Mouse (Mus musculus) NIH3T3 (cell line): Measurements from ENCODE around the gene C1ra.
"Not testable (repeated sequence)": the region's sequence is repeated elsewhere in the genome, so short reads cannot be mapped to it uniquely, and the experiment has no call there.

Experiments used
- DNase-seq: peaks from one replicate; pipeline ENCODE4 v3.0.0-alpha.2; 2012; ENCODE audit warnings: low read depth

The C1ra gene

DNA sequence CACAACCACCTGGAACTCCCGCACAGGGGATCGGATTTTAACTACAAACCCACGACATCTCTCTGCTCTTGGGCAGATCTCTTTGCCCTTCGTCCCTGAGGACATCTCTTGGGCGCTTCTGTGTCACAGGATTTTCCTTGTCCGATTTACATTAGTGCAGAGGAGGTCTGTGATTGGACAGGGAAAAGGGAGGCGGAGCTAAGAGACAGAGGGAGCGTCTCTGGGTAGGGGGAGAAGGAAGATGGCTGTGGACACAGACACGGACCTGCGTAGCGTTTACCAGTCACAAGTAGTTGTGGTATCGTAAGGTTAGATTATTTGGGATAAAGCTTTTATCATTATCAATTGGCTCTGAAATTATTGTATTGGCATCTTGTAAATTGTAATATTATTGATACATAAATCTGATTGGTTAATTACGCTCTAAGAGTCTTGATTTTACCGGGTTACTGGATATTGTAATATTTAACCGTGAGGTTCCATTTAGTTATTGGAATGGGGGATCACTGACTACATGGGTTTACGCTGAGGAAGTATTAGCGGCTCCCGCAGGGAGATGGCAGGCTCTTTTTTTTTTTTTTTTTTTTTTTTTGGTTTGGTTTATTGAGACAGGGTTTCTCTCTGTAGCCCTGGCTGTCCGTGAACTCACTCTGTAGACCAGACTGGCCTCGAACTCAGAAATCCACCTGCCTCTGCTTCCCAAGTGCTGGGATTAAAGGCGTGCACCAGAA, 26.6 kb upstream of the C1ra start:
- no peak for DNase-seq

DNA sequence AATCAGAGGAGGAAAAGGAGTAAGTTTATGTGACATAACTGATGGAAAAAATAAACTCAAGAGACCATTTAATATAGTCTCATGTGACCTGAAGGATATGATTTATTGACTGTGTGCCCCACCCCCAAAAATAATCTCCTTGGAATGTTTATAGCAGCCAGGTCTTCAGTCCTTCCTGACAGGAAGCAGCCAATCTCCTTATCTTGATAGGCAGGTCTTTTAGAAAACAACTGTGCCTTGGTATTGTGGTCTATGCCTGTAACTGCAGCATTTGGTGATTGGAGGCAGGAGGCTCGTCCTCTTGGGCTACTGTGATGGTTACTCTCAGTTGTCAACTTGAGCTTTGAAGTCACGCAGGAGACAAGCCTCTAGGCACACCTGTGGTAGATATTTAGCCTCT, 24.7 kb upstream of the C1ra start:
- peak; percentile 52 for DNase-seq

DNA sequence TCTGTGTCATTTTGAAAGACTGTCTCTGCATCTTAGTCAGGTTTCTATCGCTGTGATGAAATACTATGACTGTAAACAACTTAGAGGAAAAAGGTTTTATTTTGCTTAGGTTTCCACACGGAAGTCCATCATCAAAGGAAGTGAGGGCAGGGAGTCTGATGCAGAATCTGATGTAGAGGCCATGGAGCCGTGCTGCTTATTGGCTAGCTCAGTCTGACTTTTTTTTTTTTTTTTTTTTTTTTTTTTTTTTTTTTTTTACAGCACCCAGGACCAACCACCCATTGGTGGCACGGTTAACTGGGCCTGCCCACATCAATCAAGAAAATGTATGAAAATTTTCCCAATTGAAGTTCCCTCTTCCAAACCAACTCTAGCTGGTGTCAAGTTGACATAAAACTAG, 23.3 kb upstream of the C1ra start:
- DNase-seq, result no peak

DNA sequence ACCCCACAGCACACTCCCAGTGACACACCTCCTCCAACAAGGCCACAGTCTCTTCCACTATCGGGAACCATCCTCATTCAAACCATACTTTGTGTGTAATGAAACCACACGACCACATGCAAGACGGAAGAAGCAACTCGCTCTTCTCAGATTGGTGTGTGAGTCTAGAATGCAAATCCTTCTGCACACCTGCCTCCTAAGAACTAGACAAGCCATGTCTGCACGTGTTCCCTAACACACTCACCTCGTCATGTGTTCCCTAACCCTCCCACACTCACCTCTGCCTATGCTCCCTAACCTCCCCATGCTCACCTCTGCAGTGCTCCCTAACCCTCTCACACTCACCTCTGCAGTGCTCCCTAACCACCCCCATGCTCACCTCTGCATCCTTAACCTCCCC, 20.8 kb upstream of the C1ra start:
- no peak for DNase-seq

DNA sequence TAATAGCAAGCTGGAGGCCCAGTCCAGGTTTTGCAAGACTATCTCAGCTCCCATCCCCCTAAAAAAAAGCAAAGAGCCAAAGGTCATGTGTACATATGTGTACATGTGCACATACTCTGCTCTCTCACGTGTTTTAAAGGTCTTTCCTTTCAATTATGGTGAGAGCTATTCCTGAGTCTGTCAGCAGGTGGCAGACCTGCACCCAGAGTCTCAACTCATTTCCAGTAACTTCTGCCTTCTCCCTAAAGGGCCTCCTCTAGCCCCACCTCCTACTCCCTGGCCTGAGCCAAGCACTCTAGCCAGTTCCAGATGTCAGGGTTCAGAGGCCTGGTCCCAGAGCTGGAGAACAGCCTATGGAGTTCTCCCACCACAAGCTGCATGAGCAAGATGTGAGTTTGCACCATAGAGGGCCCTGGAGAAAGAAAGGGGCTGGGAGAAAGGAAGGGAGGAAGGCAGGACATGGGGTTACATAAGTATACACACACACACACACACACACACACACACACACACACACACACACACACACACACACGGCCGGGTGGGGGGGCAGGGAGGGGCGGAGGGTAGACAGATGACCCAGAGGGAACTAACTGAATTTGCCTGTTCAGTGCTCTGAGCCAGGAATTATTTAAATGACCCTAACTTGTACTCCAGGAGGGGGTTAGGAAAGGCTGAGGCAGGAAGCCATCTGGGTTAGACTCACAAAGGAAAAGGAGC, 19.2 kb upstream of the C1ra start, which contains the start of gene C1rl:
C1rl (plus strand) TSS at position 272 of the 720 bp plus-strand sequence.
- DNase-seq, result peak; percentile 99

DNA sequence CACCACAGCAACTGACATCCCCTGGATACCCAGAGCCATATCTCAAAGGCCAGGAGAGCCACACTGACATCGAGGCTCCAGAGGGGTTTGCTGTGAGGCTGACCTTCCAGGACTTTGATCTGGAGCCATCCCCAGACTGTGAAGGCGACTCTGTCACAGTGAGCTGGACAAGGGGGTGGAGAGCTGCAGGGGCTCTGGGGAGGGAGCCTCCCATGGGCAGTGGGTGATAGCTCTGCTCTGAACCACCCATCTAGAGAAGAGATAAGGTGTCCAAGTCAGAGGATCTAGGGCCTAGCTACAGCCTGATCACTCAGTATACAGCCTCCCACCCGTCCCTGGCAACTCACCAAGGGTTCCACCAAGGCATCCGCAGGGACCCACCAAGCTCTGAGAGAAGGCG, 18.3 kb upstream of the C1ra start:
- DNase-seq, result peak; percentile 28

DNA sequence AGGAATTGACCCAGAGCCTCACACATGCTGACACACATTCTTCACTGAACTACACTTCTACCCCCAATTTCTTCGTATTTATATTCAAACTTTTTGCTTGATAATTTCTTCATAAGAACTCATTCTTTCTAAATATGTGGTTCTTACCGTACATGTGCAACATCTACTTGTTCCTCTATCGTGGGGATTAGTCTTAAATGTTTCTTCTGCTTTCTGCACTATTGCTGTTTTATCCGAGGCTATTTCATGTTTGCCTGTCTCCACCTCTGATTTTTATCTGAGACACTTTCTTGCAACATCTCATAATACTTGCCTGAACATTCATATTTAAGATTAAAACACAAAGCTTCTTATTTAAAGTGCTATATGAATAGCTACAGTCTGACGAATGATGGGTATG, 16.2 kb upstream of the C1ra start:
- no peak for DNase-seq

DNA sequence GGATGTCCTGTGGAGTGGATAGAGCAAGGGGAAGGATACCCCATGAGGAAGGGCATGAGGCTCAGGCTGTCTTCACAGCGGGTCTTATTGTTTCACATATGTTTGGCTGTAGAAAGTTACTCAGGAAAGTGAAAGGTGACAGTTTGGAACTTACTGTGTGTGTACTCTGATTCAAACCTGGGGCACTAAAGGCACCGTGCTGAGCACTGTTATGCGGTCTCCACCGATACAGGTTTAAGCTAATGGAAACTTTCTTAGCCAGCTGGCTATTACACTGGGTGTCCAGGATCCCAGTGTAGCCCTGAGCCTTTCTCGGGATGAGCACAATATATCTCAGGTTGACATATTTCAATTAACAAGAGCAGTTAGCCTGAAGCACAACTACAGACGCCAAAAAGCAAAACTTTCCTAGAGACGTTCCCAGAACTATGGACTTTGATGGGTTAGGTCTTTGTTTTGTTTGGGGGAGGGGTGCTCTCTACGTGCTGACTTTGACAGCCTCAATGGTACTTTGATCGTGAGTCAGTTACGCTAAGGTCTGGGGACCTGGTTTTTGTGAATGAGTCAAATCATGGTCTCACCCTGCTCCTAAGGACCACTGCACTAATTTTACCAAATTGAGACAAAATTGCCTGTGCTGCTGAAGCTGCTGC, 12.2 kb upstream of the C1ra start:
- no peak for DNase-seq

DNA sequence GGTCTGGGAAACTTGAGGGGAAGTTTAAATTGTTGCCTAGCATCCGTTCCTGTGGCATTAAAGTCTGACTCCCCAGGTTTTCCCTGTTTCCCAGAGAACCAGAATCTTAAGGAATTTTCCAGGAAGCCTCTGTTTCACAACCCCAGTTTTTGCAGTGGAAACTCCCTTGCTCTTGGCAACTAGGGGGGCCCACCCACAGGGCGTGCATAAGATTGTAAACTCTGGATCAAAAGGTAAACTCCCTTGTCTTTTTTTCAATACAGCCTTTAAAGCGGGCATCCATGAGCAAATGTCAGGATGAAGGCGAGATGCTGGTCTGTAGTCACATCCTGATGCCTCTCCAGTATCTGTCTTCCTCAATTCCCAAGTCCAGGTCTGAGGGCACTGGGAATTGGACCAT, 10.7 kb upstream of the C1ra start:
- peak; percentile 84 for DNase-seq

DNA sequence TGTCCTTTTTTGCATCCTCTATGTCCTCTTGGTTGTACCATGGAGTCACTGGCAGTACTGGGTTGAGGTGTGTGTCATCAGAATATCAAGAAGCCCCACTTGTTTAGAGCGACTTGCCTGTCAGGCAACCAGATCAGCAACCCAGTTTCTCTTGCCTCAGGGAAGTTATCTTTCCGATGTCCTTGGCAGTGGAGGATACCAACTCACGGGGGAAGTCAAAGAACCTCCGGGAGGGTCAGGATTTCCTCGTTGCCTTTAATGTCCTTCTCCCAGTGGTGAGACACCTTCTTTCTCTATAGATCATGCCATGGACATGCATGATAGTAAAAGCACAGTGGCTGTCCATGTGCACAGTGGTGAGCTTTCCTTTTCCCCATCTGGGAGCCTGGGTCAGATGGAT, 10.2 kb upstream of the C1ra start:
- no peak for DNase-seq

DNA sequence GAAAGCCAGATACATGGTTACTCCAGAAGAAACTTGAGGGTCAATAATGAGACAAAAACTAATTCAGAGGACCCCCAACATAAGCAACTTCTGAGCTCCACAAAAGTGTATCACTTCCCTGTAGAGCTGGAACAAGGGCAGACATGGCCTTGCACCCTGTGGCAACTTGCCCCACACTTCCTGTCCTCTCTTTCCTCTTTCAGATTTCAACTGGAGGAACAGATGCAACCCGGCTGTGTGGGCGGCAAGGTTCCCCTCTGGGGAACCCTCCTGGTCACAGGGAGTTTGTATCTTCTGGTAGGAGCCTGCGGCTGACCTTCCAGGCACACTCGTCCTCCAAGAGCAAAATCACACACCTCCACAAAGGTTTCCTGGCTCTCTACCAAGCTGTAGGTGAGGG, 7.2 kb upstream of the C1ra start:
- no peak for DNase-seq

DNA sequence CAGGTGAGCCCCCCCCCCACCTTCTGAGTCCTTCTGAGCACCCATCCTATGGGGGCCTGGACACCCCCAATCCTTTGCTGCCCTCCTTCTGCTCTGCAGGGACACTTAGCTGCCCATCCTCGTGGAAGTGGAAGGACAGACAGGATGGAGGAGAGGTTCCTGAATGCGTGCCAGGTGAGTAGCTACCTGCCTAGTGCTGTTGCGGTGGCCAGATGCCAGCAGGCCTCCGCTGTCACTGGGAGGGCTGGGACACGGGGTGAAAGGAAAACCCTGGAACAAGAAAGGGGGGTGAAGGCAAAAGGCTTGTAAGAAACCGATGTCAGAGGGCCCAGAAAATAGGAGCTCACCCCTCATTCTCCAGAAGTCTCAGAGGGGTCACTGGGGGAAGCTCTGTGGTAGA, 5.2 kb upstream of the C1ra start:
- DNase-seq, result no peak

DNA sequence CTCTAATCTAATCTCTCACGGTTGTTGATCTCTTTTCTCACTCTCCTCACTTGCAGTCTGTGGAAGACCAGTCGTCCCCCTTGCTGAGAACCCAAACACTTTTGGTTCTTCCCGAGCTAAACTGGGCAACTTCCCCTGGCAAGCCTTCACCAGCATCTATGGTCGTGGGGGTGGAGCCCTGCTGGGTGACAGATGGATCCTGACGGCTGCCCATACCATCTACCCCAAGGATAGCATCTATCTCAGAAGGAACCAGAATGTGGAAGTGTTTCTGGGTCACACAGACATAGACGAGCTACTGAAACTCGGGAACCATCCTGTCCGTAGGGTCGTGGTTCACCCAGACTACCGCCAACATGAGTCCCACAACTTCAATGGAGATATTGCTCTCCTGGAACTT, 3.9 kb upstream of the C1ra start:
- DNase-seq, result no peak

DNA sequence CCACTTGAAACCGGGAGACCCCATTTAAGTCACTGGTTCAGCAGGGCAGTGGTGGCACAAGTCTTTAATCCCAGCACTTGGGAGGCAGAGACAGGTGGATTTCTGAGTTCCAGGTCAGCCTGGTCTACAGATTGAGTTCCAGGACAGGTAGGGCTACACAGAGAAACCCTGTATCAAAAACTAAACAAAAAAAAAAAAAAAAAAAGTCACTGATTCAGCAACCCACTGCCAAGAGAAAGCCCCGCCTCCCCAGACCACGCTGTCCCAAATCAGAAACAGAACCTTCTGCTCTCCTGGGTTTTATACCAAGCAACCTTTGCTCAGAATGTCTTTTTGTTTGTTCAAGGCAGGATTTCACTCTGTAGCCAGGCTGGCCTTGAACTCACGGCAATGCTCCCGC, 3.0 kb upstream of the C1ra start:
- DNase-seq, result peak; percentile 35

DNA sequence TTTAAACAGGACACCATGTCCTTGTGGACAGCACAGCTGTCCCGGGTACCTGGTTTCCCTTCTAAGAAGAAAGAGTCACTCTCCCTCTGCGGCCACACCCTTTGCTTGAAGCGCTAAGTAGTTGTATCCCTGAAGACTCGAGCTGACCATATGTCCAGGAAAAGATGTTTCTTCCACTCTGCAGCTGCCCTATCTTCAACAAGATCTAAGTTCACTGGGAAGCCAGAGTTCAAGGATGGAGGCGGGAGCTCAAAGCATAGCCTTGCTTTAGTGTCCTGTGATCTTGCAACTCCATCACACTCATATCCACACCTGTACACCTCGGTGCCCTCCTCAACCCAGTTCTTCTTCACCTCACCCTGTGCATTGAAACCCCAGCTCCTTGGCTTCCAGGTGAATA, 269 bp upstream of the C1ra start:
- peak; percentile 20 for DNase-seq

DNA sequence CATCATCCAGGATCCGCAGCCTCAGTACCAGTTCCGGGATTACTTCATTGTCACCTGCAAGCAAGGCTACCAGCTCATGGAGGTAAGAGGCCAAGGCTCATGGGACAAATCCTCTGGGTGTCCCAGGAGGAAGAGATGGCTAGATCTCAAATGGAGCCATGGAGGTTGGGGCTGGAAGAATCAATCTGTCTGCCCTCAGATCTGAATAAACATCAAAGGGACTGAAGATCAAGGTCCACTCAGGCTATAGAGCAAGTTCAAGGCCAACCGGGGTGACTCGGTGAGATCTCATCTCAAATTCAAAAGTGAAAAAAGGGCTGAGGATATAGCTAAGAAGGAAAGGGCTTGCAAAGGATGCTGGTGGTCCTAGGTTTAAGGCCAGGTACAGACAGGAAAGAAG, 5.5 kb downstream of the C1ra start:
- not testable (repeated sequence) for DNase-seq

DNA sequence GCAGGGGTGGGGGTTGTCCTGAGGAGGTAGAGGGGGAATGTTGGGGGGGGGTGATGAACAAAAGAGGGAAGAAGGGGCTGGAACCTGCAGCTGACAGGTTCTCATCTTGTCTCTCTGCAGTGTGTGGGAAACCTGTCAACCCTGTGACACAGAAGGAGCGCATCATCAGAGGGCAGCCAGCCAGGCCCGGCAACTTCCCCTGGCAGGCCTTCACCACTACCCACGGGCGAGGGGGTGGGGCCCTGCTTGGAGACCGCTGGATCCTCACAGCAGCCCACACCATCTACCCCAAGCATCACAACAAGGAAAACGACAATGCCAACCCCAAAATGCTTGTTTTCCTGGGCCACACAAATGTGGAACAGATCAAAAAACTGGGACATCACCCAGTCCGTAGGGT, 9.9 kb downstream of the C1ra start:
- DNase-seq, result peak; percentile 47

DNA sequence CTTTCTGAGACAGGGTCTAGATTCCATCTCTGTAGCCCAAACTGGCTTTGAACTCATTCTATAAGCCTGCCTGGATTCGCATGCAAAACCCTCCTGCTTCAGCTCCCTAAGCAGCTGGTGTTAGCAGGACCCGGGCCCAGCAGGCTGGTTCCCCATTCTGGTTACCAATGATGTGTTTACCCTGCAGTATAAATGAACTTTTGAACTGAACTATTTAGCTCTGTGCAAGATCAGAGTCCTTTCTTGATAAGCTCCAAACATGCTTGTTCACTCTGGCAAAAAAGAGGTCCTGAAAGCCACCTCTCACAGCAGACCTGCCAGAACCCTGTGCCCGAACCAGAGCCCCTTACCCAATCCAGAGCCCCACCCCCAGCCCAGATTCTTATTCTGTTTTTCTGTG, 15.7 kb downstream of the C1ra start:
- DNase-seq, result no peak

DNA sequence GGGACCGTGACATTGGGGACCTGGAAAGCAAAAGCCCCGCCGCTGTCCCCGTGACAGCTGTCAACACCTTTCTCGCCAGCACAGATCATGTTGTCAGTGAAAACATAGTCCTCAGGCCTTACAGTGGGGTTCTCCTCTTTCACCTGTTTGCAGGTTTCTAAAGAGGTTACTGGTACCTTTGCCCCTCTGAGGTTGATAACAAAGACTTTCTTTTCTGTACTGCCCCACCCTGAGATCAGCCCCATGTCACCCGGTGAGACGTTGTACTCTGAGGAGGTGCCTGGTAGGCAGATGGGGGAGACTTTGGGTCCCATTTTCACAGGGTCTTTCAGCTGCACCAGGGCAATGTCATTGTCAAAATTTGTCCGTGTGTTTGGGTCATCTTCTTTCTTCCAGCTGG, 18.9 kb downstream of the C1ra start:
- DNase-seq, result no peak

DNA sequence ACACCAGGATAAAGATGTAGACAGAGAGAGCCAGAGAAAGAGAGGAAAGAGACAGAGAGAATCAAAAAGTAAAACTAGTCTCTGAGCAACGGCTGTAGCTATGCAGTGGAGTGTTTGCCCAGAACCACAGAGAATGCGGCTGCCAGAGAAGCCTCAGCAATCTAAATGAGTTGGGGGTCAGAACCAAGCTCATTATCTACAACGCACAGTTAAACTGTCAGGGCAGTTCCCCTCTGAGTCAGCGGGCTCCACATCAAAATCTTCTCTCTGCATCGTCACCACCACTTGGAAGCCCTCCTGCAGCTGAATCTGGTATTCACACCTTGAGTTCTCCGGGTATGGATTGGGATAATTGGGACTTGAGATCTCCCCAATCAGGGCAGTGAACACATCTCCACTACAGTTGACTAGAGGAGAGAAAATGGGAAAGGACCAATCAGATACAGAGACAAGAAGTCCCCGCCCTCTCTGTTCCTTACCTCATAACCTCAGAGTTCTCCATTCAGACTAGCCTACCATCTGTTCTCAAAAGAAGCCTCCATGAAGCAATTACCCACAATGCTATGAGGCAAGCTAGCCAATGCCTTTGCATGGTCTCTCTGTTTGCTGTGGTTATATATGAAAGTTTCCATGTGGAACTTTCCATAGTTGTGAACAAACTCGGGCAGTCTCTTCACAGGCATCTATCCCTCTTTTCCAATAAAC, 24.1 kb downstream of the C1ra start:
- DNase-seq, result not testable (repeated sequence)

DNA sequence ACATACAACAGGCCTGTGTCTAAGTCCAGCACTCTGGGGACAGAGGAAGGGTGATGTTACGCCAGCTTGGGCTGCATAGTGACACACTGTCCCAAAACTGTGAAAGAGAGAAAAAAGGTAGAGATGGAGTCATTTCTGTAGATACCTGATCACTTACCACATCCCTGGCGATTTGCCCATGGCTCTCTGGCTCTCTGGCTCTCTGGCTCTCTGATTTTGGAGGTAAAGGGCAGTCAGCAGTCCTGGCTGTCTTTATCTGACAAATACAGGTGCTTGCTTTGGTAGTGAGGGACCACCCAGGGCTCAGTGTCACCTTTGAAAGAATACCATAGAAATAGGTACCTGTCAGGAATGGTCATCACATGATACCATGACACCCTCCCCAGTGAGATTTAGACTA, 29.0 kb downstream of the C1ra start:
- not testable (repeated sequence) for DNase-seq

DNA sequence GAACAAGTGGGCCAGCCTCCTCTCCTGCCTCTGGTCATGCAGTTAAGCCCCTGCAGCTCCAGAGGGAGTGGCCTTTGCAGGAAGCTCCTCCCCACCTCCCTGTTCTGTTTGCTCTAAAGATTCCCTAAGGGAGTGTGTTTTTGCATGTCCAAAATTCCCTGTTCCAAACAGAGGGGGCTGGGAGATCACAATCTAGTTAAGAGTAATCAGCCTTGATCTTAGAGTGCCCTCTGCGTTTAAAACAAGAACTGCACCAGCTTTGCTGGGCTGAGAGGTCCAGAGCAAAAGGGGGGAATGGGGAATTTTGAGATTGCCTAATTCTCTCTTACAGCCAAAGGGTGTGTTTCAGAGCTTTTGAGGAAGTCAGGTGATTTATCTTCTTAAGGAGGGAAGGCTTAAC, 30.1 kb downstream of the C1ra start, which contains the start of gene C1s1:
C1s1 (minus strand) TSS at position 76 of the 400 bp plus-strand sequence.
- peak; percentile 97 for DNase-seq

DNA sequence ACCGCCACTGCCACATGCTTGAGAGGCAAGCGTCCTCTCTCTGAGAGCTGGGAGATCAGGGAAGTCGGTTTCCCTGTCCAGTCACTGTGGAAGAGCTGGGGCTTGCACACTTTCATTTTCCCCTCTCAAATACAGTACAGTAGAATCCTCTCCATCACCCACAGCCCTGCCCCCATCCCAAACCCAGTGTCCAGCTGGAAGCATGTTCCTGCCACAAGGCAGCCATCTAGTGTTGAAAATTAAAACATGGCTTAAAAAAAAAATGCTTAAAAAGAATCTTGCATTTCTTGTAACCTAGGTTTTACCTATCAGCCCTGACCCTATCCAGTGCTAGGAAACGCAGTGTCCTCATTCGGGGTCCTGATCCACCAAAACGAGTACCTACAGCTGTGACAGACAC, 32.3 kb downstream of the C1ra start:
- DNase-seq, result peak; percentile 86
